Mouse (Mus musculus) MEL (cell line): ENCODE results near the gene Adap1. TPM values are rescaled to one million over a fixed set of nuclear protein-coding genes. Genes with fewer than 3 reads are reported as not detected.

Experiments used
- DNase-seq: peaks from one replicate; pipeline ENCODE4 v3.0.0; 2011; ENCODE audit warnings: low read depth, low spot score
- H3K27ac ChIP-seq: 2 replicates; pipeline ENCODE4 v1.5.1; 2012; ENCODE audit warnings: low read depth, mild to moderate bottlenecking, control low read depth, low read length, moderate library complexity; ENCODE audit not compliant: control insufficient read depth
- H3K27me3 ChIP-seq, 2 experiments: fragments of 150-350 bp in 1 of 2; sonication (generic) in 1 of 2; 2 replicates each; pipeline ENCODE4 v1.6.1; 2012; ENCODE audit warnings: low read length in 2 of 2, mild to moderate bottlenecking in 2 of 2, improper control_type of control experiment in 1 of 2, moderate library complexity in 1 of 2; ENCODE audit not compliant: insufficient read depth in 2 of 2, control insufficient read depth in 1 of 2
- H3K36me3 ChIP-seq, 2 experiments: 2 replicates each; pipeline ENCODE4 v1.6.1; 2012 to 2014; ENCODE audit warnings: low read length in 2 of 2, improper control_type of control experiment in 1 of 2, inconsistent platforms in 1 of 2, mild to moderate bottlenecking in 1 of 2; ENCODE audit not compliant: insufficient read depth in 2 of 2, control insufficient read depth in 1 of 2
- H3K4me1 ChIP-seq, 2 experiments: fragments of 150-350 bp in 1 of 2; sonication (generic) in 1 of 2; 2 replicates each; pipeline ENCODE4 v1.6.1; 2012; ENCODE audit warnings: low read length in 2 of 2, improper control_type of control experiment in 1 of 2, mild to moderate bottlenecking in 1 of 2; ENCODE audit not compliant: insufficient read depth in 2 of 2, control insufficient read depth in 1 of 2
- H3K4me3 ChIP-seq, 2 experiments: fragments of 150-350 bp in 1 of 2; sonication (generic) in 1 of 2; 2 replicates each; pipeline ENCODE4 v1.5.1; 2012; ENCODE audit warnings: low read depth in 2 of 2, low read length in 2 of 2, mild to moderate bottlenecking in 2 of 2, moderate library complexity in 2 of 2, control low read depth in 1 of 2, improper control_type of control experiment in 1 of 2; ENCODE audit not compliant: control insufficient read depth in 1 of 2, insufficient read depth in 1 of 2
- H3K79me2 ChIP-seq: 2 replicates; pipeline ENCODE4 v1.6.1; 2012; ENCODE audit warnings: mild to moderate bottlenecking, low read length, moderate library complexity; ENCODE audit not compliant: control insufficient read depth, poor library complexity, insufficient read depth
- H3K9ac ChIP-seq: 2 replicates; pipeline ENCODE4 v1.6.1; 2012; ENCODE audit warnings: low read depth, mild to moderate bottlenecking, control low read depth, low read length, moderate library complexity; ENCODE audit not compliant: control insufficient read depth, poor library complexity, severe bottlenecking
- H3K9me3 ChIP-seq: fragments of 150-350 bp; sonication (generic); replicated peaks from 2 replicates; pipeline ENCODE4 v1.6.1; 2012; ENCODE audit warnings: mild to moderate bottlenecking, low read length, improper control_type of control experiment, moderate library complexity; ENCODE audit not compliant: insufficient read depth
- CHD1 ChIP-seq: IDR thresholded peaks from 2 replicates; pipeline ENCODE4 v1.6.1; 2012; ENCODE audit warnings: low read depth, mild to moderate bottlenecking, inconsistent platforms, low read length, improper control_type of control experiment
- CTCF ChIP-seq, 3 experiments: IDR thresholded peaks in 2 of 3; conservative IDR thresholded peaks in 1 of 3; 2 replicates each; pipeline ENCODE4 v1.5.1; 2011 to 2012; ENCODE audit warnings: low read length in 3 of 3, low read depth in 2 of 3, mild to moderate bottlenecking in 2 of 3, improper control_type of control experiment in 1 of 3, inconsistent platforms in 1 of 3, mixed read lengths in 1 of 3, moderate library complexity in 1 of 3; ENCODE audit not compliant: control insufficient read depth in 1 of 3, insufficient read depth in 1 of 3, poor library complexity in 1 of 3, severe bottlenecking in 1 of 3
- E2F4 ChIP-seq: IDR thresholded peaks from 2 replicates; pipeline ENCODE4 v1.6.1; 2011; ENCODE audit warnings: low read depth, low read length, improper control_type of control experiment, borderline replicate concordance
- GATA1 ChIP-seq: IDR thresholded peaks from 2 replicates; pipeline ENCODE4 v1.6.1; 2011; ENCODE audit warnings: low read depth, low read length, improper control_type of control experiment
- HCFC1 ChIP-seq: IDR thresholded peaks from 2 replicates; pipeline ENCODE4 v1.6.1; 2012; ENCODE audit warnings: low read depth, mild to moderate bottlenecking, inconsistent platforms, low read length, improper control_type of control experiment, moderate library complexity
- JUND ChIP-seq: IDR thresholded peaks from 2 replicates; pipeline ENCODE4 v1.6.1; 2011; ENCODE audit warnings: low read depth, mild to moderate bottlenecking, improper control_type of control experiment, low read length
- KAT2A ChIP-seq: conservative IDR thresholded peaks from 2 replicates; pipeline ENCODE4 v1.6.1; 2012; ENCODE audit warnings: low read depth, low read length, improper control_type of control experiment, inconsistent platforms
- MAFK ChIP-seq: IDR thresholded peaks from 2 replicates; pipeline ENCODE4 v1.6.1; 2011; ENCODE audit warnings: low read depth, mild to moderate bottlenecking, low read length, improper control_type of control experiment, borderline replicate concordance
- MAX ChIP-seq: IDR thresholded peaks from 2 replicates; pipeline ENCODE4 v1.6.1; 2011; ENCODE audit warnings: low read length, improper control_type of control experiment
- MAZ ChIP-seq: IDR thresholded peaks from 2 replicates; pipeline ENCODE4 v1.6.1; 2012; ENCODE audit warnings: low read depth, mild to moderate bottlenecking, inconsistent platforms, low read length, improper control_type of control experiment
- MYC ChIP-seq: IDR thresholded peaks from 2 replicates; pipeline ENCODE4 v1.6.1; 2011; ENCODE audit warnings: low read depth, mild to moderate bottlenecking, low read length, improper control_type of control experiment, moderate library complexity
- NELFE ChIP-seq: IDR thresholded peaks from 2 replicates; pipeline ENCODE4 v1.6.1; 2011; ENCODE audit warnings: low read depth, low read length, improper control_type of control experiment
- POLR2AphosphoS5 ChIP-seq: IDR thresholded peaks from 2 replicates; pipeline ENCODE4 v1.6.1; 2012; ENCODE audit warnings: low read depth, borderline replicate concordance, mild to moderate bottlenecking, inconsistent platforms, low read length, moderate library complexity, mixed read lengths
- RAD21 ChIP-seq: IDR thresholded peaks from 2 replicates; pipeline ENCODE4 v1.6.1; 2011; ENCODE audit warnings: mild to moderate bottlenecking, low read depth, low read length, improper control_type of control experiment
- SIN3A ChIP-seq: IDR thresholded peaks from 2 replicates; pipeline ENCODE4 v1.6.1; 2012; ENCODE audit warnings: low read length, improper control_type of control experiment, inconsistent platforms
- SMC3 ChIP-seq: IDR thresholded peaks from 2 replicates; pipeline ENCODE4 v1.6.1; 2011; ENCODE audit warnings: low read depth, low read length, improper control_type of control experiment
- TBP ChIP-seq: IDR thresholded peaks from 2 replicates; pipeline ENCODE4 v1.8.0; 2011; ENCODE audit warnings: low read depth, low read length, improper control_type of control experiment
- TCF12 ChIP-seq: IDR thresholded peaks from 2 replicates; pipeline ENCODE4 v1.6.1; 2014; ENCODE audit warnings: low read depth, mild to moderate bottlenecking, inconsistent platforms, low read length, improper control_type of control experiment, moderate library complexity
- USF1 ChIP-seq: IDR thresholded peaks from 2 replicates; pipeline ENCODE4 v1.6.1; 2014; ENCODE audit warnings: low read depth, mild to moderate bottlenecking, inconsistent platforms, low read length, improper control_type of control experiment, moderate library complexity
- USF2 ChIP-seq, 2 experiments: IDR thresholded peaks; 2 replicates each; pipeline ENCODE4 v1.6.1; 2011 to 2012; ENCODE audit warnings: improper control_type of control experiment in 2 of 2, low read length in 2 of 2, borderline replicate concordance in 1 of 2, inconsistent platforms in 1 of 2, low read depth in 1 of 2, mild to moderate bottlenecking in 1 of 2; ENCODE audit not compliant: insufficient read depth in 1 of 2
- ZC3H11A ChIP-seq: IDR thresholded peaks from 2 replicates; pipeline ENCODE4 v1.6.1; 2012; ENCODE audit warnings: low read depth, mild to moderate bottlenecking, inconsistent platforms, low read length, improper control_type of control experiment
- ZNF384 ChIP-seq: IDR thresholded peaks from 2 replicates; pipeline ENCODE4 v1.6.1; 2012; ENCODE audit warnings: low read depth, mild to moderate bottlenecking, inconsistent platforms, low read length, improper control_type of control experiment
- polyA plus RNA-seq, 2 experiments: library from polyadenylated mRNA; stranded (reverse) in 1 of 2; unstranded in 1 of 2; fragments of >175 nt in 1 of 2; fragments of >200 nt in 1 of 2; gene quantifications; 2 replicates each; pipeline versions ENCODE4 v1.2.1 to v1.2.4; 2012; ENCODE audit warnings: low replicate concordance in 2 of 2, low read depth in 1 of 2; ENCODE audit not compliant: insufficient read length in 2 of 2, insufficient read depth in 1 of 2, missing spikeins in 1 of 2
- total RNA-seq: library from RNA; depleted of rRNA; stranded (reverse); fragments of 300-350 nt; gene quantifications from 2 replicates; pipeline ENCODE4 v1.2.3, GENCODE M21; 2012

Adap1 gene
- total and polyA plus RNA-seq, 3 experiments: 52.9 to 59.8 TPM; not detected in 1

GRCm38 (mm10) chr5:139353946-139354345 lies 28.5 kb upstream of the Adap1 start:
- H3K4me3 ChIP-seq: no peak overlapping the region
- H3K4me1 ChIP-seq: no peaks in the 10 kb centered on the region
- no peak overlapping the region for H3K27ac ChIP-seq
- no peak for TF ChIP-seq MAZ
- no peak for TF ChIP-seq CTCF (IDR thresholded peaks at IDR 0.05 in 2 of 3, conservative IDR thresholded peaks at IDR 0.05 in 1 of 3; ENCODE audit: control insufficient read depth in 1 of 3, insufficient read depth in 1 of 3, low read depth in 2 of 3, low read length in 3 of 3, poor library complexity in 1 of 3, severe bottlenecking in 1 of 3)
- no peak for TF ChIP-seq E2F4
- TF ChIP-seq MAX: no peak
- TF ChIP-seq NELFE: no peak
- no peak for TF ChIP-seq CHD1
- TF ChIP-seq ZNF384: no peak
- no peak for TF ChIP-seq HCFC1
- no peak for TF ChIP-seq GATA1
- TF ChIP-seq JUND: no peak
- no peak for TF ChIP-seq SIN3A
- no peak for TF ChIP-seq KAT2A
- no peak for TF ChIP-seq TBP
- no peaks in the 10 kb centered on the region for H3K79me2 ChIP-seq
- no peaks in the 10 kb centered on the region for H3K27me3 ChIP-seq
- no peak overlapping the region for H3K9ac ChIP-seq
- no peaks in the 10 kb centered on the region for H3K36me3 ChIP-seq
- H3K9me3 ChIP-seq: no peaks in the 10 kb centered on the region
- DNase-seq: no peak

GRCm38 (mm10) chr5:139353496-139353895 lies 28.1 kb upstream of the Adap1 start:
- Histone ChIP-seq H3K9me3 (no peaks in the 10 kb centered on the region), H3K27me3 (no peaks in the 10 kb centered on the region), H3K9ac (0 out of 2 replicates have a peak overlapping the region, but pooled peaks have one; percentile 29), H3K79me2 (no peaks in the 10 kb centered on the region), H3K4me1 (no peaks in the 10 kb centered on the region), H3K36me3 (no peaks in the 10 kb centered on the region), H3K4me3 (no peak overlapping the region), H3K27ac (no peak overlapping the region)
- TF ChIP-seq ZNF384 (peak; percentile 76), USF1 (no peak), MYC (no peak), USF2 (IDR thresholded peaks at IDR 0.05; ENCODE audit: borderline replicate concordance in 1 of 2, insufficient read depth in 1 of 2, low read depth in 1 of 2, low read length in 2 of 2) (no peak), CTCF (IDR thresholded peaks at IDR 0.05 in 2 of 3, conservative IDR thresholded peaks at IDR 0.05 in 1 of 3; ENCODE audit: control insufficient read depth in 1 of 3, insufficient read depth in 1 of 3, low read depth in 2 of 3, low read length in 3 of 3, poor library complexity in 1 of 3, severe bottlenecking in 1 of 3) (peak; percentile 64 to 86 (median 76)), SMC3 (peak; percentile 88), RAD21 (peak; percentile 57), MAZ (peak; percentile 49; the same call in 1 of the 2 replicates), POLR2AphosphoS5 (no peak), ZC3H11A (peak; percentile 58), TCF12 (peak; percentile 28; the same call in 1 of the 2 replicates), MAFK (no peak)
- peak; percentile 83 for DNase-seq
